Mouse (Mus musculus) natural killer cell, adult 2 months (primary cell): ENCODE results near the gene Diablo.
A peak's percentile ranks its signal among the peaks of the same experiment; 100 is the strongest.
"Not testable (repeated sequence)": the region's sequence is repeated elsewhere in the genome, so short reads cannot be mapped to it uniquely, and the experiment has no call there.

ENCODE experiments used
- DNase-seq, 2 experiments: peaks; one replicate each; pipeline ENCODE4 v3.0.0; 2022; ENCODE audit warnings: low spot score in 2 of 2

The Diablo gene

GRCm38 (mm10) chr5:123523692-123524392 lies at the start of gene Diablo:
Diablo (minus strand) TSS chr5:123524176.
- peak; percentile 98 to 99 for DNase-seq

- no peak for DNase-seq
Observed at GRCm38 (mm10) chr5:123573362-123573761, 49.4 kb upstream of the Diablo start.

- peak; percentile 96 to 98 for DNase-seq
Observed at GRCm38 (mm10) chr5:123572357-123573186, 48.6 kb upstream of the Diablo start, which contains the start of gene Vps33a. Vps33a (minus strand) TSS chr5:123573038.

GRCm38 (mm10) chr5:123561128-123561527 lies 37.2 kb upstream of the Diablo start:
- DNase-seq, result no peak

GRCm38 (mm10) chr5:123559588-123559987 lies 35.6 kb upstream of the Diablo start:
- DNase-seq, result no peak

- no peak for DNase-seq
Observed at GRCm38 (mm10) chr5:123556451-123556850, 32.5 kb upstream of the Diablo start.

- no peak for DNase-seq
Observed at GRCm38 (mm10) chr5:123555693-123556092, 31.7 kb upstream of the Diablo start.

GRCm38 (mm10) chr5:123533801-123534200 lies 9.8 kb upstream of the Diablo start:
- no peak for DNase-seq

- DNase-seq, result peak in 1 of 2 experiments; percentile 0
Observed at GRCm38 (mm10) chr5:123530056-123530455, 6.1 kb upstream of the Diablo start.

- DNase-seq, result no peak
Observed at GRCm38 (mm10) chr5:123528641-123529040, 4.7 kb upstream of the Diablo start.

GRCm38 (mm10) chr5:123525916-123526495 lies 2.0 kb upstream of the Diablo start:
- DNase-seq, result no peak

- DNase-seq, result no peak
Observed at GRCm38 (mm10) chr5:123525281-123525680, 1.3 kb upstream of the Diablo start, which contains the start of gene Gm49027. Gm49027 (minus strand) TSS chr5:123525488.

GRCm38 (mm10) chr5:123524393-123524750 lies 396 bp upstream of the Diablo start:
- DNase-seq, result no peak

- DNase-seq, result no peak
Observed at GRCm38 (mm10) chr5:123522166-123522565, 1.8 kb downstream of the Diablo start.

GRCm38 (mm10) chr5:123521621-123522020 lies 2.4 kb downstream of the Diablo start:
- DNase-seq, result no peak

GRCm38 (mm10) chr5:123520666-123521065 lies 3.3 kb downstream of the Diablo start:
- DNase-seq, result no peak

- DNase-seq, result no peak
Observed at GRCm38 (mm10) chr5:123514871-123515270, 9.1 kb downstream of the Diablo start.

GRCm38 (mm10) chr5:123512102-123512501 lies 11.9 kb downstream of the Diablo start:
- DNase-seq, result no peak

GRCm38 (mm10) chr5:123511426-123511825 lies 12.6 kb downstream of the Diablo start:
- not testable (repeated sequence) for DNase-seq

- no peak for DNase-seq
Observed at GRCm38 (mm10) chr5:123510160-123510559, 13.8 kb downstream of the Diablo start, which contains the start of gene B3gnt4. B3gnt4 (plus strand) TSS chr5:123510460.

GRCm38 (mm10) chr5:123508921-123509320 lies 15.1 kb downstream of the Diablo start:
- DNase-seq, result no peak
